Mouse (Mus musculus) lung, postnatal 0 days (tissue): Measurements from ENCODE around the gene Zfp300.

Source experiments
- CTCF ChIP-seq: IDR thresholded peaks from 2 replicates; pipeline ENCODE4 v1.5.1; 2016; ENCODE audit warnings: antibody characterized with exemption, mild to moderate bottlenecking
- EP300 ChIP-seq: IDR thresholded peaks from 2 replicates; pipeline ENCODE4 v1.6.1; 2016; ENCODE audit warnings: antibody characterized with exemption, mild to moderate bottlenecking, control low read depth

- no peak for TF ChIP-seq CTCF
- no peak for TF ChIP-seq EP300
Observed at GRCm38 (mm10) chrX:21088645-21088982, 713 bp downstream of the Zfp300 start.
